Mouse (Mus musculus) forebrain, embryonic 11.5 days (tissue): Measurements from ENCODE around the gene Mzt1. TPM values are rescaled to one million over a fixed set of nuclear protein-coding genes. Genes with fewer than 3 reads are reported as not detected.

Experiments used
- ATAC-seq: fragments of 200-750 bp; cut with Nextera tagmentation; replicated peaks from 2 replicates; pipeline ENCODE4 v1.8.0; 2017; ENCODE audit warnings: moderate TSS enrichment; ENCODE audit not compliant: low FRiP score
- DNase-seq: peaks from one replicate; pipeline ENCODE4 v3.0.0-alpha.2; 2017; ENCODE audit warnings: low spot score
- H3K27ac ChIP-seq: fragments of 300-500 bp; sonication (generic); 2 replicates; pipeline ENCODE4 v1.5.1; 2014; ENCODE audit warnings: low read depth, low read length
- H3K27me3 ChIP-seq: fragments of 300-500 bp; sonication (generic); 2 replicates; pipeline ENCODE4 v1.6.1; 2014; ENCODE audit warnings: mild to moderate bottlenecking, low read length, mixed read lengths; ENCODE audit not compliant: control insufficient read depth, insufficient read depth
- H3K36me3 ChIP-seq: fragments of 300-500 bp; sonication (generic); 2 replicates; pipeline ENCODE4 v1.6.1; 2014; ENCODE audit warnings: mild to moderate bottlenecking, low read length, moderate library complexity, mixed read lengths; ENCODE audit not compliant: control insufficient read depth, insufficient read depth
- H3K4me1 ChIP-seq: fragments of 300-500 bp; sonication (generic); replicated peaks from 2 replicates; pipeline ENCODE4 v1.6.1; 2014; ENCODE audit warnings: low read length, mixed read lengths; ENCODE audit not compliant: control insufficient read depth, insufficient read depth
- H3K4me2 ChIP-seq: fragments of 300-500 bp; sonication (generic); 2 replicates; pipeline ENCODE4 v1.6.1; 2014; ENCODE audit warnings: low read depth, mild to moderate bottlenecking, low read length, moderate library complexity, mixed read lengths; ENCODE audit not compliant: severe bottlenecking
- H3K4me3 ChIP-seq: fragments of 300-500 bp; sonication (generic); 2 replicates; pipeline ENCODE4 v1.5.1; 2014; ENCODE audit warnings: low read depth, low read length
- H3K9ac ChIP-seq: fragments of 300-500 bp; sonication (generic); 2 replicates; pipeline ENCODE4 v1.6.1; 2014; ENCODE audit warnings: low read length
- H3K9me3 ChIP-seq: fragments of 300-500 bp; sonication (generic); 2 replicates; pipeline ENCODE4 v1.6.1; 2016; ENCODE audit warnings: low read length, mixed read lengths; ENCODE audit not compliant: control insufficient read depth
- WGBS: fragments of 180-500 bp; shearing (Covaris S2); extraction: QIAGEN DNeasy Blood & Tissue Kit; methylation state at CpG from one replicate; pipeline ENCODE4 v1.1.7; 2014; 5-methylcytosine and 5-hydroxymethylcytosine counted together
- polyA plus RNA-seq: library from polyadenylated mRNA; unstranded; fragments of >200 nt; fragmentation: Nextera tagmentation; extraction: Ambion mirVana; gene quantifications from 2 replicates; pipeline ENCODE4 v1.2.1, GENCODE M21; 2014

Gene Mzt1
- polyA plus RNA-seq, 1 experiment from 2014 or later = 137 TPM

DNA sequence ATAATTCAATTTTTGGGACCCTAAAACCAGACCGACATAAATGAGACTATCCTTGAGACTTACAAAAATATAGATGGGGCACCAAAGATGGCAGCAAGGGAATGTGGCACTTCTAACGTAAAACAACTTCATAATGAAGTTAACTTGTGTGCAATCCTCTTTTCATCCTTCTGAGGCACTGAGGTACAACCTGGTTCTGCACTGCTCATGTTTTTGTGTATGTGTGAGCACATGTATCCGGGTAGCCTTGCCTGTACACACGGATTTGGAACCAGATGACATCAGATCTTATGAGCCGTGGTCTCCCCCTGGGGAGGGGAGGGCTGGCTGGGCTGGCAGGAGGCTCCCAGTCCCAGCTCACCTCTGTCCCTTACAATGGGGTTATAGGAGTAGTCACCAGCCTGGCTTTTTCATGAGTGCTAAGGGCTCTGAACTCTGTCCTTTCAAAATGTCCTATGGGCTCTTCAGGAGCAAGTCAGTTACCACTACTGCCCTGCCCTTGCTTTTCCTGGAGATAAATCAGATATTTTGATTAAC lies 14.5 kb downstream of the Mzt1 start:
- ATAC-seq = no peak
- no peak for DNase-seq
- H3K4me1 ChIP-seq = no peaks in the 10 kb centered on the region
- no peaks in the 10 kb centered on the region; the same call in 1 of the 2 replicates for H3K36me3 ChIP-seq
- H3K9me3 ChIP-seq = no peaks in the 10 kb centered on the region
- no peaks in the 10 kb centered on the region for H3K27me3 ChIP-seq
- no peak overlapping the region for H3K27ac ChIP-seq
- 89% methylated on average over 5 of the region's 5 CpGs for WGBS
- no peak overlapping the region for H3K4me2 ChIP-seq
- H3K4me3 ChIP-seq = no peak overlapping the region
- no peak overlapping the region for H3K9ac ChIP-seq

DNA sequence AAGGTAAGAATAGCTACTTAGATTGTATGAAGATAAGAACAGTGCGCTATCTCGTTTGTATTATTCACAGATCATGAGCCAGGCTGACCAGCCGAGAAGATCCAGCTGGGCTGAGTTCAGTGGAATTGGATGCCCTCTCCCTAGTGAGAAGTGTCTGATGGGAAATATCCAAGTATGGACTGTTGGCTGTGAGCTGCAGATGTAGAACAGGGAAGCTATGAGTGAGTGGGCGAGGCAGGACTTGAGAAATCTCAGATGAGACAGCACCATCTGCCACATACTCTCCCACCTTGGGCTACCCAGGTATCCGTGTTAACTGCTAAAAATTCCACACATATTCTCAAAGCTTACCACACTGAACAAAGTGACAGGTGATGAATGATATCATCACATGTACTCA lies 15.9 kb downstream of the Mzt1 start:
- Histone ChIP-seq H3K4me3 (no peak overlapping the region), H3K9ac (no peak overlapping the region), H3K4me2 (no peak overlapping the region), H3K27me3 (no peaks in the 10 kb centered on the region), H3K27ac (no peak overlapping the region), H3K36me3 (no peaks in the 10 kb centered on the region; the same call in 1 of the 2 replicates), H3K4me1 (no peaks in the 10 kb centered on the region), H3K9me3 (no peaks in the 10 kb centered on the region)
- DNase-seq (no peak), ATAC-seq (no peak)
- WGBS = 85% methylated on average over 5 of the region's 5 CpGs

DNA sequence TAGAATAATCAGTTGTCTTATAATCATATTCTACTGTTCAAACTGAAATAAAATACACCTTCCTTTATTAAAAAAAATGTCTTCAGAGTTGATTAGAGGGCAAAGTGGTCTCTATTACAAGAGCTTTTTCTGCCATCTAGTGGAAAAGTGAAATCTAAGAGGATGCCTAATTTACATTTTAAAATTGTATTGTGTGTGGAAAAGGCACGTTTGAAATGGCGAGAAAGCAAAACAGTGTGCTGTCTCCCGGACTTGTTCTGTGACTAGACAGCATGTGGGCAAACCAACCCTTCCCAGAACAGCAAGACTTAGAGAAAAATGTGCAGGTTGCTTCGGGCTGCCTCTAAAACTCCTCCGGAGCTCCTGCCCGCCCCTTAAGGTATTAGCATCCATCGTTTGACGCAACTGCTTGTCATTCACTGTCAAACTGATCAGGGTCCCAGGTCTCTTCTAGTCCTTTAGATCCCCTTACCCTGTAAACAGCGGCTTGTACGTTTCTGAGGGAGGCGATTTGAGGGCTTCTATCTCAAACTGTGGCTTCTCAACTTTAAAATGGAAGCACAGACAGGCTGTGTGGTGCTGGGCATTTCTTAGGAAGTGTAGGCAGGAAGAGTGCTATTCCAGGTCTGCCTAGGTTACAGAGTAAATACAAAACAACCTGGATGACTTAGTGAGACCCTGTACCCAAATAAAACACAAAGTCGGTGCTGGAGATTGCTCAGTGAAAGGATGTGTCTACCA lies 23.4 kb downstream of the Mzt1 start:
- H3K27ac ChIP-seq = no peak overlapping the region
- 0 out of 2 replicates have a peak overlapping the region, but pooled peaks have one; percentile 8 for H3K4me3 ChIP-seq
- no peaks in the 10 kb centered on the region for H3K9me3 ChIP-seq
- ATAC-seq = no peak
- DNase-seq = no peak
- no peaks in the 10 kb centered on the region for H3K4me1 ChIP-seq
- H3K27me3 ChIP-seq = no peaks in the 10 kb centered on the region
- 49% methylated on average over 12 of the region's 12 CpGs for WGBS
- H3K9ac ChIP-seq = 0 out of 2 replicates have a peak overlapping the region, but pooled peaks have one; percentile 16
- H3K4me2 ChIP-seq = peak overlapping the region; percentile 31; the same call in 1 of the 2 replicates
- no peaks in the 10 kb centered on the region for H3K36me3 ChIP-seq

DNA sequence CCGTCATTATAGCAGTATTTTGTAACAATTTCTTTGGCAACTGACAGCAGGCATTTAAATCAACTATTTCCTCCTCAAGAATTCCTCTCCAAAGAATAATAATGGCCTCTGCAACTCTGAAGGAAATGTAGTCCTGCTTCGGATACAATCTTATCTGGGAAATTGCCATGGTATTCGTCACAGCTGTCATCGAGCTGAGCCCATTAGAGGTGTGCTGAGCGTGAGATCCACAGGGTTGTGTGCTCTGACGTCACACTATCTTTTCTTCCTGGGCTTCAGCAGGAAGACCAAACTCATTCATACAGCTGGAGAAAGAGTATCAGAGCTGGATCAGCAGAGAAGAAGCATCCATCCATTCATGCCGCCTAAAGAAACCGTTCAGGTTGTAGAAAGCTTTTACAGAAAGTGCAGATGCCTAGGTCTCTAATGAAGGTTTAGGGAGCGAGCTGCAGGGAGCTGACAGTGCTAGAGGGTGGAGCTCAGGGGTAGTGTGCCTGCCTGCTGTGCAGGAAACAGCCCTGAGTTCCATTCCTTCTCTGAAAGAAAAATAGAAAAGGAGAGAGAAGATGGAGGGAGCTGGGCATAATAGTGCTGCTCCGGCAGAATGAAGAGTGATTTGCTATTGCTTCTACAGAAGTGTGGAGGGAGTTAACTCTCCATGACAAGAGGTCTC lies 26.7 kb downstream of the Mzt1 start:
- no peaks in the 10 kb centered on the region for H3K9me3 ChIP-seq
- no peak overlapping the region for H3K4me2 ChIP-seq
- no peak overlapping the region for H3K27ac ChIP-seq
- DNase-seq (no peak), ATAC-seq (no peak)
- H3K9ac ChIP-seq = no peak overlapping the region
- H3K4me1 ChIP-seq = no peaks in the 10 kb centered on the region
- WGBS = 74% methylated on average over 10 of the region's 10 CpGs
- no peak overlapping the region for H3K4me3 ChIP-seq
- no peaks in the 10 kb centered on the region for H3K27me3 ChIP-seq
- H3K36me3 ChIP-seq = no peaks in the 10 kb centered on the region

DNA sequence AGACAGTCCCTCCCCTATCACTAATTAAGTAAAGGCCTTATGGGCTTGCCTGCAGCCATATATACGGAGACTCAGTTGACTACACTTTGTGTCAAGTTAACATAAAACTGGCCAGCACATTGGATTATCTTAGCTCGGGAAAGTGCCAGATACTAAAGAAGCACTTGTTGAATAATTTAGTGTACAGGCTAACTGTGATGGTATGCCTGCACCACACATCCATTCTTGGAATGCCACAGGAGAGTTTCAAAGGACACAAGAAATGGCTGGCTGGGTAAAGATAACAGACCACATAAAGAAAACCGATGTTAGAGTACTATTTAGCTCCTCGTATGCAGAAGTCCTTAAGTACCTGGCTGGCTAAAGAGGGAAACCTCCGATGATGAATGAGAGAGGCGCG lies 27.2 kb downstream of the Mzt1 start:
- Histone ChIP-seq H3K27ac (no peak overlapping the region), H3K4me2 (no peak overlapping the region), H3K4me3 (no peak overlapping the region), H3K9me3 (no peaks in the 10 kb centered on the region), H3K9ac (no peak overlapping the region), H3K27me3 (no peaks in the 10 kb centered on the region), H3K36me3 (no peaks in the 10 kb centered on the region), H3K4me1 (no peaks in the 10 kb centered on the region)
- no peak for DNase-seq
- WGBS = 90% methylated on average over 7 of the region's 7 CpGs
- no peak for ATAC-seq

DNA sequence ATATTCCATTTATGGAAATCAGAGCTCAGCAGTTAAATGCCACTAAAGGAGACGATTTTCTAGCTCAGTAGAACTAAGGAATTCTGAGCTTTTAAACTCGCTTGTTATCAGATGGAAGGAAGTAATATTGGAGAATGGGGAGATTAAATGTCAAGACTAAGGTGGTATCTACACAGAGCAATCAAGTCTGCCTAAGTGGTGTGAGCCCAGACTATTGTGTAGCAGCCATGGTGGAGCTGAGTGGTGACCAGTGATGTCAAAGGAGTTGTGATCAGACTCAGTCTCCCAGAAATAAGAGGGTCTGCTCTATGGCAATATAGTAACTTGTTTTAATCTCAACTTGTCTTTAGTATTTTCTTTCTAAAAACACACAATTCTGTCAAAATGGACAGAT lies 35.0 kb downstream of the Mzt1 start:
- Histone ChIP-seq H3K27ac (no peak overlapping the region), H3K9me3 (no peaks in the 10 kb centered on the region), H3K27me3 (no peaks in the 10 kb centered on the region), H3K4me2 (no peak overlapping the region), H3K4me1 (no peaks in the 10 kb centered on the region), H3K4me3 (no peak overlapping the region), H3K36me3 (no peaks in the 10 kb centered on the region), H3K9ac (no peak overlapping the region)
- 63% methylated on average over 2 of the region's 2 CpGs for WGBS
- DNase-seq (no peak), ATAC-seq (no peak)

DNA sequence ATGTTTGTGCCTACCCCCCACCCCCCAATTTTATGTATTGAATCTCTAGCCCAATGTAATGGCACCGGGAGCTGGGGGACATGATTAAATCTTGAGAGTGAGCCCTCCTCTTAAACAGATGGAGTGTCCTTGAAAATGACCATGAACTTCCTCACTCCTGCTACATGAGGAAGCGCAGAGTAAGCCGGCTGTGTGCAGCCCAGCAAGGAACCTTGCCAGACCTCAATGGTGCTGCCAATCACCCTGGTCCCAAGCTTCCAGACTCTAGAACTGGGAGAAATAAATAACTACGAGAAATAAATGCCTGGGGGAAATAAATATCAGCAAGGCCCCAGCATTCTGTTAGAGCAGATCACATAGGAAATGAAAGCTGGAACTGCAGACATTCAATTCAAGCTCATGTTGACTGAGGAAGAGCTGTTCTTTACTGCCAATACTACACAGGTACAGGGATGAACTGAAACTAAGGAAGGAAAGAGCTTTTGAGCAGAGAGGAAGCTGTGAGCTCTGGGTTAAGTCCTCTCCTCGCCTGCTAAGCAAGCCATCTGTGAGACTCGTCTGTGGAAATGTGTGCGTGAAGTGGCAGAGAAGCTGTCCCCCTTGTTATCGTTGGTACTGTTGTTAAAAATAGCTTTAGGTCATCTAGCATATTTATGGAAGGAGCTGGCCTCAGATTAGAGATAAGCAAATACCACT lies 35.6 kb downstream of the Mzt1 start:
- Histone ChIP-seq H3K4me3 (no peak overlapping the region), H3K36me3 (no peaks in the 10 kb centered on the region), H3K4me1 (no peaks in the 10 kb centered on the region), H3K4me2 (no peak overlapping the region), H3K27ac (no peak overlapping the region), H3K27me3 (no peaks in the 10 kb centered on the region), H3K9me3 (no peaks in the 10 kb centered on the region), H3K9ac (no peak overlapping the region)
- 76% methylated on average over 8 of the region's 8 CpGs for WGBS
- ATAC-seq (no peak), DNase-seq (no peak)

DNA sequence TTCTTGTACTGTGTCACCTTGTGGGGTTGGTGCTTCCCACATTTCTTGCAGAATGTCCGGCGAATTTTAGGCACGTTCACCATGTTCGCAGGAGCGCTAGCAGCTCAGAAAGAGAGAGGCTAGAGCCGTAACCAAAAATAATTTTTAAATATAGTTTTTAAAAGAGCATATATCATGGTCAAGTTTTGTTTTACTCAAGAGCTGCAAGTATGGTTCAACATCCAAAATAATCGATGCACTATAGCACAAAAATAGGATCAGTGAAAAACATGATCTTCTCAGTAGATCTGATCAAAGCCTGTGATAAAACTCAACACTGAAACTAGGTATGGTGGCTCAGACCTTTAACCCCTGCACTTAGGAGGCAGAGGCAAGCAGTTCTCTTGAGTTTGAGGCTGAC lies 51.7 kb downstream of the Mzt1 start, which contains the start of gene Rpl36a-ps1:
Gene Rpl36a-ps1, minus strand, starts transcription at position 101 of the 400 bp plus-strand sequence.
- no peak within 1 kb of the TSS for H3K27ac ChIP-seq
- H3K4me1 ChIP-seq = no peaks in the 10 kb centered on the region
- H3K27me3 ChIP-seq = no peaks in the 10 kb centered on the region
- H3K9me3 ChIP-seq = no peaks in the 10 kb centered on the region
- 93% methylated on average over 7 of the region's 7 CpGs for WGBS
- H3K4me2 ChIP-seq = no peak within 1 kb of the TSS
- no peaks in the 10 kb centered on the region for H3K36me3 ChIP-seq
- no peak within 1 kb of the TSS for H3K9ac ChIP-seq
- no peak within 1 kb of the TSS for H3K4me3 ChIP-seq
- DNase-seq (no peak), ATAC-seq (no peak)
